Mouse (Mus musculus): ENCODE results near the gene Trim17.

- TF ChIP-seq CTCF (IDR thresholded peaks at IDR 0.05; ENCODE audit: control insufficient read depth, insufficient read depth, insufficient read length) (no peak), USF1 (IDR thresholded peaks at IDR 0.05; ENCODE audit: low read depth) (no peak)
These were observed 14.1 kb downstream of the Trim17 start for GRCm38 (mm10) chr11:58968551-58968950.

Measured in C2C12 (cell line).